Mouse (Mus musculus) heart, postnatal 0 days (tissue): ENCODE data around the gene Slc25a38.

Source experiments
- CTCF ChIP-seq: IDR thresholded peaks from 2 replicates; pipeline ENCODE4 v1.5.1; 2016; ENCODE audit warnings: antibody characterized with exemption, control low read depth, low read depth
- EP300 ChIP-seq: IDR thresholded peaks from 2 replicates; pipeline ENCODE4 v1.6.1; 2016; ENCODE audit warnings: antibody characterized with exemption, low read depth

GRCm38 (mm10) chr9:120080546-120081108 is 29.5 kb upstream of the Slc25a38 start:
- TF ChIP-seq EP300 (no peak), CTCF (no peak)
